Mouse (Mus musculus) cortical plate, adult 2 months (tissue): ENCODE results near the gene Zgpat.

Experiments used
- CTCF ChIP-seq: fragments of 200-500 bp; IDR thresholded peaks from 2 replicates; pipeline ENCODE4 v1.5.1; 2011; ENCODE audit warnings: mild to moderate bottlenecking, control low read depth, low read length; ENCODE audit not compliant: insufficient read depth; ENCODE audit errors: extremely low read depth
- POLR2A ChIP-seq: fragments of 200-500 bp; IDR thresholded peaks from 2 replicates; pipeline ENCODE4 v1.6.1; 2011; ENCODE audit warnings: mild to moderate bottlenecking, low read length, control low read depth; ENCODE audit not compliant: insufficient read depth; ENCODE audit errors: extremely low read depth

GRCm38 (mm10) chr2:181379778-181380177 lies 15.1 kb downstream of the Zgpat start, which contains the start of gene Lime1:
- TF ChIP-seq POLR2A (no peak), CTCF (no peak)
